Mouse (Mus musculus) liver, adult 2 months (tissue): Measurements from ENCODE around the gene Med17. TPM values are rescaled to one million over a fixed set of nuclear protein-coding genes. Genes with fewer than 3 reads are reported as not detected.

Experiments used
- DNase-seq: peaks from one replicate; pipeline ENCODE4 v3.0.0-alpha.2; 2011; ENCODE audit warnings: low read depth, low spot score; ENCODE audit errors: extremely low read depth
- H3K27ac ChIP-seq: fragments of 200-500 bp; replicated peaks from 2 replicates; pipeline ENCODE4 v1.5.1; 2012; ENCODE audit warnings: low read depth, mild to moderate bottlenecking, control low read depth, inconsistent platforms, low read length; ENCODE audit not compliant: insufficient read depth
- H3K27me3 ChIP-seq: fragments of 200-500 bp; 2 replicates; pipeline ENCODE4 v1.6.1; 2012; ENCODE audit warnings: mild to moderate bottlenecking, moderate library complexity, low read length, inconsistent platforms; ENCODE audit not compliant: control insufficient read depth, insufficient read depth
- H3K36me3 ChIP-seq: fragments of 200-500 bp; 2 replicates; pipeline ENCODE4 v1.6.1; 2012; ENCODE audit warnings: low read length, inconsistent platforms; ENCODE audit not compliant: control insufficient read depth, insufficient read depth
- H3K4me1 ChIP-seq: fragments of 200-500 bp; 2 replicates; pipeline ENCODE4 v1.6.1; 2011; ENCODE audit warnings: low read length; ENCODE audit not compliant: control insufficient read depth, insufficient read depth
- H3K4me3 ChIP-seq: fragments of 200-500 bp; 2 replicates; pipeline ENCODE4 v1.5.1; 2011; ENCODE audit warnings: low read depth, mild to moderate bottlenecking, control low read depth, low read length, moderate library complexity; ENCODE audit not compliant: insufficient read depth
- H3K79me2 ChIP-seq: fragments of 200-500 bp; 2 replicates; pipeline ENCODE4 v1.6.1; 2012; ENCODE audit warnings: inconsistent platforms, mild to moderate bottlenecking, low read length, moderate library complexity; ENCODE audit not compliant: control insufficient read depth, insufficient read depth
- H3K9ac ChIP-seq: fragments of 200-500 bp; 2 replicates; pipeline ENCODE4 v1.6.1; 2012; ENCODE audit warnings: low read depth, mild to moderate bottlenecking, control low read depth, inconsistent platforms, low read length
- CTCF ChIP-seq: fragments of 200-500 bp; IDR thresholded peaks from 2 replicates; pipeline ENCODE4 v1.5.1; 2011; ENCODE audit warnings: low read depth, low read length, control low read depth
- POLR2A ChIP-seq: fragments of 200-500 bp; IDR thresholded peaks from 2 replicates; pipeline ENCODE4 v1.6.1; 2011; ENCODE audit warnings: low read length, control low read depth; ENCODE audit not compliant: insufficient read depth; ENCODE audit errors: extremely low read depth
- WGBS: fragments of 180-500 bp; shearing (Covaris S2); methylation state at CpG from one replicate; pipeline ENCODE4 v1.1.7; 2018; 5-methylcytosine and 5-hydroxymethylcytosine counted together
- polyA plus RNA-seq: library from polyadenylated mRNA; depleted of rRNA; stranded (reverse); fragments of >200 nt; gene quantifications from 2 replicates; pipeline ENCODE4 v1.2.3, GENCODE M21; 2012
- total RNA-seq: library from RNA; depleted of rRNA; stranded (reverse); fragments of >200 nt; gene quantifications from 2 replicates; pipeline ENCODE4 v1.2.3, GENCODE M21; 2014

Med17 gene
- total and polyA plus RNA-seq, 2 experiments = 8.5 to 12.6 TPM

DNA sequence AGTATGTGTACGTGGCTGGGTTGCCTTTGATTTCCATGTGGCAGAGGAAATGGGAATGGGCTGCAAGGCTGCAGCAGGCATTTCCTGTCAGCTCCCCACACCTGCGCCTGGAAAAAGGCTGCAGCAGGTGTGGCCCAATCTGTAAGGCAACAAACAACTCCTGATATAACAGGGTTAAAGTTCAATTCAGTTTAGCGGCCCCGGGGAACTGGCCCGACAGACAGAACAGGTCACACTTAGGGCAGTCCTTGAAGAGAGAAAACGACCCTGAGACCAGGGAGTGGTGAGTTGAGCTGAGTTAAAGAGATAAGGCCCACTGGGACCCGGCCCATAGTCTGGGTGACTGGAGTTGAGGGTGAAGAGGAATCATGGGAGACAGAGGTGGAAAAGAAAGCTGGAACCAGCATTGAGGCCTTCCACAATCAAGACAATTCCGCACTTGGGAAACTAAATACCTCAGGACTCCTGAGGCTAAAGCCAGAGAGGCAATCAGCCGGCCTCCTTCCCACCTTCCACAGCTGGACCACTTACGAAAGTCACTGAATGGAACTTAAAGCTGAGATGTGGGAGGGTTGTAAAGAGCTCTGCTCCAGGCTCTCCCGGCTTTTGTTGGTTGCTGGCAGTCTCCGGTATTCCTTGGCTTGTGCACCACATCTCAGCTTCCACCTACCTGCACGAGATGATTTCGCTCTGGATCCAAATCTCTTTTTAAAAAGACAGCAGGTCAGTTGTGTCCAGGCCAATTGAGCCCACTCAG lies 34.2 kb downstream of the Med17 start:
- no peaks in the 10 kb centered on the region for H3K79me2 ChIP-seq
- no peak overlapping the region for H3K27ac ChIP-seq
- 57% methylated on average over 14 of the region's 14 CpGs for WGBS
- H3K27me3 ChIP-seq = no peaks in the 10 kb centered on the region
- H3K4me3 ChIP-seq = no peak overlapping the region
- TF ChIP-seq CTCF (no peak), POLR2A (no peak)
- H3K4me1 ChIP-seq = no peaks in the 10 kb centered on the region
- no peak overlapping the region for H3K9ac ChIP-seq
- DNase-seq = peak; percentile 37
- H3K36me3 ChIP-seq = no peaks in the 10 kb centered on the region

GRCm38 (mm10) chr9:15242130-15242529 lies 37.6 kb downstream of the Med17 start:
- H3K79me2 ChIP-seq = no peaks in the 10 kb centered on the region
- no peaks in the 10 kb centered on the region for H3K4me1 ChIP-seq
- H3K9ac ChIP-seq = no peak overlapping the region
- no peaks in the 10 kb centered on the region for H3K27me3 ChIP-seq
- no peak overlapping the region for H3K27ac ChIP-seq
- no peak for DNase-seq
- H3K4me3 ChIP-seq = no peak overlapping the region
- no peaks in the 10 kb centered on the region for H3K36me3 ChIP-seq
- TF ChIP-seq POLR2A (no peak), CTCF (no peak)
- WGBS = 92% methylated on average over 1 of the region's 1 CpGs

- H3K79me2 ChIP-seq = no peaks in the 10 kb centered on the region
- no peak overlapping the region for H3K9ac ChIP-seq
- H3K4me1 ChIP-seq = no peaks in the 10 kb centered on the region
- WGBS = 55% methylated on average over 9 of the region's 9 CpGs
- TF ChIP-seq CTCF (peak; percentile 56; the same call in 1 of the 2 replicates), POLR2A (no peak)
- H3K27me3 ChIP-seq = no peaks in the 10 kb centered on the region
- DNase-seq = peak; percentile 46
- no peak overlapping the region for H3K4me3 ChIP-seq
- no peak overlapping the region for H3K27ac ChIP-seq
- no peaks in the 10 kb centered on the region for H3K36me3 ChIP-seq
Observed at GRCm38 (mm10) chr9:15241596-15241939, 38.2 kb downstream of the Med17 start.

GRCm38 (mm10) chr9:15240863-15241595 lies 38.7 kb downstream of the Med17 start:
- Histone ChIP-seq H3K36me3 (no peaks in the 10 kb centered on the region), H3K27me3 (no peaks in the 10 kb centered on the region), H3K79me2 (no peaks in the 10 kb centered on the region), H3K27ac (no peak overlapping the region), H3K9ac (no peak overlapping the region), H3K4me1 (no peaks in the 10 kb centered on the region), H3K4me3 (no peak overlapping the region)
- DNase-seq = no peak
- TF ChIP-seq CTCF (no peak), POLR2A (no peak)
- 70% methylated on average over 6 of the region's 6 CpGs for WGBS

GRCm38 (mm10) chr9:15240006-15240405 lies 39.7 kb downstream of the Med17 start:
- WGBS = 96% methylated on average over 6 of the region's 6 CpGs
- no peaks in the 10 kb centered on the region for H3K4me1 ChIP-seq
- TF ChIP-seq POLR2A (no peak), CTCF (no peak)
- no peak overlapping the region for H3K27ac ChIP-seq
- no peak overlapping the region for H3K9ac ChIP-seq
- no peaks in the 10 kb centered on the region for H3K36me3 ChIP-seq
- no peaks in the 10 kb centered on the region for H3K27me3 ChIP-seq
- DNase-seq = no peak
- no peak overlapping the region for H3K4me3 ChIP-seq
- H3K79me2 ChIP-seq = no peaks in the 10 kb centered on the region
